Mouse (Mus musculus) MEL (cell line): ENCODE measurements around the gene Pkd1l2. TPM values are rescaled to one million over a fixed set of nuclear protein-coding genes. Genes with fewer than 3 reads are reported as not detected.

Experiments used
- DNase-seq: peaks from one replicate; pipeline ENCODE4 v3.0.0; 2011; ENCODE audit warnings: low read depth, low spot score
- H3K27ac ChIP-seq: 2 replicates; pipeline ENCODE4 v1.5.1; 2012; ENCODE audit warnings: low read depth, mild to moderate bottlenecking, control low read depth, low read length, moderate library complexity; ENCODE audit not compliant: control insufficient read depth
- H3K27me3 ChIP-seq, 2 experiments: fragments of 150-350 bp in 1 of 2; sonication (generic) in 1 of 2; 2 replicates each; pipeline ENCODE4 v1.6.1; 2012; ENCODE audit warnings: low read length in 2 of 2, mild to moderate bottlenecking in 2 of 2, improper control_type of control experiment in 1 of 2, moderate library complexity in 1 of 2; ENCODE audit not compliant: insufficient read depth in 2 of 2, control insufficient read depth in 1 of 2
- H3K36me3 ChIP-seq, 2 experiments: 2 replicates each; pipeline ENCODE4 v1.6.1; 2012 to 2014; ENCODE audit warnings: low read length in 2 of 2, improper control_type of control experiment in 1 of 2, inconsistent platforms in 1 of 2, mild to moderate bottlenecking in 1 of 2; ENCODE audit not compliant: insufficient read depth in 2 of 2, control insufficient read depth in 1 of 2
- H3K4me1 ChIP-seq, 2 experiments: fragments of 150-350 bp in 1 of 2; sonication (generic) in 1 of 2; 2 replicates each; pipeline ENCODE4 v1.6.1; 2012; ENCODE audit warnings: low read length in 2 of 2, improper control_type of control experiment in 1 of 2, mild to moderate bottlenecking in 1 of 2; ENCODE audit not compliant: insufficient read depth in 2 of 2, control insufficient read depth in 1 of 2
- H3K4me3 ChIP-seq, 2 experiments: fragments of 150-350 bp in 1 of 2; sonication (generic) in 1 of 2; 2 replicates each; pipeline ENCODE4 v1.5.1; 2012; ENCODE audit warnings: low read depth in 2 of 2, low read length in 2 of 2, mild to moderate bottlenecking in 2 of 2, moderate library complexity in 2 of 2, control low read depth in 1 of 2, improper control_type of control experiment in 1 of 2; ENCODE audit not compliant: control insufficient read depth in 1 of 2, insufficient read depth in 1 of 2
- H3K79me2 ChIP-seq: 2 replicates; pipeline ENCODE4 v1.6.1; 2012; ENCODE audit warnings: mild to moderate bottlenecking, low read length, moderate library complexity; ENCODE audit not compliant: control insufficient read depth, poor library complexity, insufficient read depth
- H3K9ac ChIP-seq: 2 replicates; pipeline ENCODE4 v1.6.1; 2012; ENCODE audit warnings: low read depth, mild to moderate bottlenecking, control low read depth, low read length, moderate library complexity; ENCODE audit not compliant: control insufficient read depth, poor library complexity, severe bottlenecking
- H3K9me3 ChIP-seq: fragments of 150-350 bp; sonication (generic); replicated peaks from 2 replicates; pipeline ENCODE4 v1.6.1; 2012; ENCODE audit warnings: mild to moderate bottlenecking, low read length, improper control_type of control experiment, moderate library complexity; ENCODE audit not compliant: insufficient read depth
- BHLHE40 ChIP-seq: IDR thresholded peaks from 2 replicates; pipeline ENCODE4 v1.6.1; 2012; ENCODE audit warnings: low read depth, mild to moderate bottlenecking, inconsistent platforms, low read length, improper control_type of control experiment, borderline replicate concordance
- CHD1 ChIP-seq: IDR thresholded peaks from 2 replicates; pipeline ENCODE4 v1.6.1; 2012; ENCODE audit warnings: low read depth, mild to moderate bottlenecking, inconsistent platforms, low read length, improper control_type of control experiment
- E2F4 ChIP-seq: IDR thresholded peaks from 2 replicates; pipeline ENCODE4 v1.6.1; 2011; ENCODE audit warnings: low read depth, low read length, improper control_type of control experiment, borderline replicate concordance
- GABPA ChIP-seq: IDR thresholded peaks from 2 replicates; pipeline ENCODE4 v1.6.1; 2012; ENCODE audit warnings: low read depth, mild to moderate bottlenecking, inconsistent platforms, low read length, improper control_type of control experiment, moderate library complexity
- GATA1 ChIP-seq: IDR thresholded peaks from 2 replicates; pipeline ENCODE4 v1.6.1; 2011; ENCODE audit warnings: low read depth, low read length, improper control_type of control experiment
- HCFC1 ChIP-seq: IDR thresholded peaks from 2 replicates; pipeline ENCODE4 v1.6.1; 2012; ENCODE audit warnings: low read depth, mild to moderate bottlenecking, inconsistent platforms, low read length, improper control_type of control experiment, moderate library complexity
- JUND ChIP-seq: IDR thresholded peaks from 2 replicates; pipeline ENCODE4 v1.6.1; 2011; ENCODE audit warnings: low read depth, mild to moderate bottlenecking, improper control_type of control experiment, low read length
- KAT2A ChIP-seq: conservative IDR thresholded peaks from 2 replicates; pipeline ENCODE4 v1.6.1; 2012; ENCODE audit warnings: low read depth, low read length, improper control_type of control experiment, inconsistent platforms
- MAFK ChIP-seq: IDR thresholded peaks from 2 replicates; pipeline ENCODE4 v1.6.1; 2011; ENCODE audit warnings: low read depth, mild to moderate bottlenecking, low read length, improper control_type of control experiment, borderline replicate concordance
- MAZ ChIP-seq: IDR thresholded peaks from 2 replicates; pipeline ENCODE4 v1.6.1; 2012; ENCODE audit warnings: low read depth, mild to moderate bottlenecking, inconsistent platforms, low read length, improper control_type of control experiment
- MXI1 ChIP-seq: IDR thresholded peaks from 2 replicates; pipeline ENCODE4 v1.6.1; 2011; ENCODE audit warnings: mild to moderate bottlenecking, low read depth, low read length, improper control_type of control experiment
- MYB ChIP-seq: IDR thresholded peaks from 2 replicates; pipeline ENCODE4 v1.6.1; 2011; ENCODE audit warnings: mild to moderate bottlenecking, low read depth, low read length, improper control_type of control experiment
- NRF1 ChIP-seq: IDR thresholded peaks from 2 replicates; pipeline ENCODE4 v1.6.1; 2014; ENCODE audit warnings: low read depth, mild to moderate bottlenecking, inconsistent platforms, low read length, improper control_type of control experiment, moderate library complexity; ENCODE audit not compliant: poor library complexity, insufficient read depth, severe bottlenecking
- POLR2A ChIP-seq, 2 experiments: IDR thresholded peaks; 2 replicates each; pipeline ENCODE4 v1.6.1; 2011 to 2012; ENCODE audit warnings: low read length in 2 of 2, mild to moderate bottlenecking in 2 of 2, control low read depth in 1 of 2, improper control_type of control experiment in 1 of 2, low read depth in 1 of 2, moderate library complexity in 1 of 2; ENCODE audit not compliant: control insufficient read depth in 1 of 2, insufficient read depth in 1 of 2, poor library complexity in 1 of 2
- POLR2AphosphoS2 ChIP-seq: IDR thresholded peaks from 2 replicates; pipeline ENCODE4 v1.6.1; 2011; ENCODE audit warnings: low read length, improper control_type of control experiment
- POLR2AphosphoS5 ChIP-seq: IDR thresholded peaks from 2 replicates; pipeline ENCODE4 v1.6.1; 2012; ENCODE audit warnings: low read depth, borderline replicate concordance, mild to moderate bottlenecking, inconsistent platforms, low read length, moderate library complexity, mixed read lengths
- RAD21 ChIP-seq: IDR thresholded peaks from 2 replicates; pipeline ENCODE4 v1.6.1; 2011; ENCODE audit warnings: mild to moderate bottlenecking, low read depth, low read length, improper control_type of control experiment
- RCOR1 ChIP-seq: IDR thresholded peaks from 2 replicates; pipeline ENCODE4 v1.6.1; 2012; ENCODE audit warnings: low read depth, mild to moderate bottlenecking, inconsistent platforms, low read length, improper control_type of control experiment
- TAL1 ChIP-seq: IDR thresholded peaks from 2 replicates; pipeline ENCODE4 v1.6.1; 2012; ENCODE audit warnings: mild to moderate bottlenecking, inconsistent platforms, low read length, moderate library complexity, mixed read lengths
- TBP ChIP-seq: IDR thresholded peaks from 2 replicates; pipeline ENCODE4 v1.8.0; 2011; ENCODE audit warnings: low read depth, low read length, improper control_type of control experiment
- USF2 ChIP-seq, 2 experiments: IDR thresholded peaks; 2 replicates each; pipeline ENCODE4 v1.6.1; 2011 to 2012; ENCODE audit warnings: improper control_type of control experiment in 2 of 2, low read length in 2 of 2, borderline replicate concordance in 1 of 2, inconsistent platforms in 1 of 2, low read depth in 1 of 2, mild to moderate bottlenecking in 1 of 2; ENCODE audit not compliant: insufficient read depth in 1 of 2
- ZMIZ1 ChIP-seq: IDR thresholded peaks from 2 replicates; pipeline ENCODE4 v1.6.1; 2012; ENCODE audit warnings: low read depth, mild to moderate bottlenecking, inconsistent platforms, low read length, improper control_type of control experiment, moderate library complexity
- ZNF384 ChIP-seq: IDR thresholded peaks from 2 replicates; pipeline ENCODE4 v1.6.1; 2012; ENCODE audit warnings: low read depth, mild to moderate bottlenecking, inconsistent platforms, low read length, improper control_type of control experiment
- polyA plus RNA-seq, 2 experiments: library from polyadenylated mRNA; stranded (reverse) in 1 of 2; unstranded in 1 of 2; fragments of >175 nt in 1 of 2; fragments of >200 nt in 1 of 2; gene quantifications; 2 replicates each; pipeline versions ENCODE4 v1.2.1 to v1.2.4; 2012; ENCODE audit warnings: low replicate concordance in 2 of 2, low read depth in 1 of 2; ENCODE audit not compliant: insufficient read length in 2 of 2, insufficient read depth in 1 of 2, missing spikeins in 1 of 2
- total RNA-seq: library from RNA; depleted of rRNA; stranded (reverse); fragments of 300-350 nt; gene quantifications from 2 replicates; pipeline ENCODE4 v1.2.3, GENCODE M21; 2012

The Pkd1l2 gene
- total and polyA plus RNA-seq, 3 experiments, result 0.86 to 1.5 TPM; not detected in 1

- no peak; the same call in 1 of the 2 replicates for TF ChIP-seq HCFC1
- no peak for TF ChIP-seq MAFK
- no peak for TF ChIP-seq ZNF384
- no peak for TF ChIP-seq NRF1
- no peak for TF ChIP-seq POLR2AphosphoS2
- no peak for TF ChIP-seq POLR2A (IDR thresholded peaks at IDR 0.05; ENCODE audit: control insufficient read depth in 1 of 2, insufficient read depth in 1 of 2, low read depth in 1 of 2, low read length in 2 of 2, poor library complexity in 1 of 2)
- no peak for TF ChIP-seq MAZ
- TF ChIP-seq RAD21, result no peak; the same call in none of the 2 replicates
- TF ChIP-seq MYB, result no peak
- no peak for TF ChIP-seq USF2 (IDR thresholded peaks at IDR 0.05; ENCODE audit: borderline replicate concordance in 1 of 2, insufficient read depth in 1 of 2, low read depth in 1 of 2, low read length in 2 of 2)
- no peak for TF ChIP-seq E2F4
- no peak for TF ChIP-seq POLR2AphosphoS5
- no peak for TF ChIP-seq MXI1
- TF ChIP-seq BHLHE40, result no peak
- no peak for TF ChIP-seq RCOR1
- TF ChIP-seq KAT2A, result no peak
- no peak for TF ChIP-seq TBP
- TF ChIP-seq ZMIZ1, result no peak
- 0 out of 2 replicates have a peak, but pooled peaks have one; percentile 35 for TF ChIP-seq GATA1
- no peak for TF ChIP-seq CHD1
- TF ChIP-seq GABPA, result no peak
Measured at GRCm38 (mm10) chr8:117115676-117116446, 33.6 kb upstream of the Pkd1l2 start (continued).

DNA sequence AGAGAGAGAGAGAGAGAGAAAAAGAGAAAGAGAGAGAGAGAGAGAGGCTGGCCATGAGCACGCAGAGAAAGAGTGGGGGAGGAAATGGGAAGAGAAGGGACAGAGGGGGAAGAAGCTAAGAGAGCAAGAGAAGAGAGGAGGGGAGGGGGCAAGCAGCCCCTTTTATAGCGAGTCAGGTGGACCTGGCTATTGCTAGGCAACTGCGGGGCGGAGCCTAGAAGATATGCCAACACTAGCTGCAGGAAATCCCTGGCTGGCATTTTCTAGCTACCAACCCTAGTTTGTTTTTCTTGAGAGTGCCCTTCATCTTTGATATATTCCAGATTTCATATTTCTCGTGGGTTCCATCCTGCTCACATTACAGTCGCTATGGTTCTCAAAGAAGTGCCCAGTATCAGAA lies 32.8 kb upstream of the Pkd1l2 start:
- H3K4me3 ChIP-seq, result peak overlapping the region; percentile 34 to 45; a peak in 3 of 4 replicates
- peaks cover 5 to 25% of the 10 kb centered on the region in 2 experiments for H3K4me1 ChIP-seq

More for the DNA sequence above, 32.8 kb upstream of the Pkd1l2 start:
- Histone ChIP-seq H3K9me3 (no peaks in the 10 kb centered on the region), H3K9ac (peak overlapping the region; percentile 3; the same call in 1 of the 2 replicates), H3K27me3 (no peaks in the 10 kb centered on the region), H3K79me2 (no peaks in the 10 kb centered on the region), H3K27ac (no peak overlapping the region), H3K36me3 (peaks cover 0 to 17% of the 10 kb centered on the region in 2 experiments; a peak in 2 of 4 replicates)
- DNase-seq, result no peak
- TF ChIP-seq JUND (peak; percentile 84; the same call in 1 of the 2 replicates), TAL1 (no peak)
- TF ChIP-seq, all 39 proteins: peak for 1
